Mouse (Mus musculus) cerebellum, adult 2 months (tissue): ENCODE results near the gene Tradd.

ENCODE experiments used
- CTCF ChIP-seq: fragments of 200-500 bp; IDR thresholded peaks from 2 replicates; pipeline ENCODE4 v1.5.1; 2011; ENCODE audit warnings: low read depth, mild to moderate bottlenecking, control low read depth, low read length, moderate library complexity, borderline replicate concordance; ENCODE audit not compliant: insufficient read depth
- POLR2A ChIP-seq: fragments of 200-500 bp; IDR thresholded peaks from 2 replicates; pipeline ENCODE4 v1.6.1; 2011; ENCODE audit warnings: low read length, control low read depth, borderline replicate concordance; ENCODE audit not compliant: insufficient read depth

DNA sequence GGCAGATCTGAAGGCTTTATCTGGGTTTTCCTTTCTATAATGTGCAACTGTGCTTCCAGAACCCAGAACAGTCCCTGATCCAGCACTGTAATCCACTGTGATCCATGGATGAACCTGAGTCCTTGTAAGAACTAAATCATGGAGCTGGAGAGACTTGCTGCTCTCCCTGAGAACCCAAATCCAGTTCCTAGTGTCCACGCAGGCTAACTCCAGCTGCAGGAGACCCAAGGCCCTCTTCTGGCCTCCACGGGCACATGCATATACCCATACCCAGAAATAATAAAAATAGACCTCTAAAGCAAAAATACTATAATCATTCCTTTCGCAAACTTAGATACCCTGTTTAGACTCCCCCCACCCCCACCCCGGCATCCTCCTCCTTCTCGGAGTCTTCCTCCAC lies 23.8 kb upstream of the Tradd start:
- TF ChIP-seq CTCF, result no peak
- no peak for TF ChIP-seq POLR2A
